Mouse (Mus musculus): Measurements from ENCODE around the gene Klhl42. TPM values are rescaled to one million over a fixed set of nuclear protein-coding genes. Genes with fewer than 3 reads are reported as not detected.

Gene Klhl42
- polyA plus RNA-seq, 1 experiment from 2014 or later = 11.2 TPM

- no peaks in the 10 kb centered on the region for H3K4me1 ChIP-seq (replicated peaks; ENCODE audit: control insufficient read depth, insufficient read depth, low read length)
- no peaks in the 10 kb centered on the region for H3K9me3 ChIP-seq (ENCODE audit: control insufficient read depth, low read length)
- peak; percentile 44 for DNase-seq (ENCODE audit: low spot score)
- H3K27me3 ChIP-seq (replicated peaks; ENCODE audit: control insufficient read depth, insufficient read depth, low read length) = no peaks in the 10 kb centered on the region
- no peak overlapping the region for H3K9ac ChIP-seq (ENCODE audit: low read length)
- no peaks in the 10 kb centered on the region for H3K36me3 ChIP-seq (ENCODE audit: control insufficient read depth, insufficient read depth, low read length)
- no peak overlapping the region for H3K4me2 ChIP-seq (ENCODE audit: low read length)
- H3K27ac ChIP-seq (ENCODE audit: low read depth) = no peak overlapping the region
- H3K4me3 ChIP-seq (ENCODE audit: low read depth, low read length) = no peak overlapping the region
- 71% methylated on average over 6 of the region's 6 CpGs for WGBS
- ATAC-seq (replicated peaks; ENCODE audit: low FRiP score, low TSS enrichment, low read depth) = no peak
Measured at GRCm38 (mm10) chr6:147151069-147151468, 59.9 kb downstream of the Klhl42 start.

- no peaks in the 10 kb centered on the region for H3K36me3 ChIP-seq (ENCODE audit: control insufficient read depth, insufficient read depth, low read length)
- no peak overlapping the region for H3K4me2 ChIP-seq (ENCODE audit: low read length)
- no peak overlapping the region for H3K4me3 ChIP-seq (ENCODE audit: low read depth, low read length)
- H3K4me1 ChIP-seq (replicated peaks; ENCODE audit: control insufficient read depth, insufficient read depth, low read length) = no peaks in the 10 kb centered on the region
- ATAC-seq (replicated peaks; ENCODE audit: low FRiP score, low TSS enrichment, low read depth) = no peak
- no peaks in the 10 kb centered on the region for H3K9me3 ChIP-seq (ENCODE audit: control insufficient read depth, low read length)
- H3K27ac ChIP-seq (ENCODE audit: low read depth) = no peak overlapping the region
- no peaks in the 10 kb centered on the region for H3K27me3 ChIP-seq (replicated peaks; ENCODE audit: control insufficient read depth, insufficient read depth, low read length)
- no peak for DNase-seq (ENCODE audit: low spot score)
- H3K9ac ChIP-seq (ENCODE audit: low read length) = no peak overlapping the region
Measured at GRCm38 (mm10) chr6:147151839-147152238, 60.7 kb downstream of the Klhl42 start.

DNA sequence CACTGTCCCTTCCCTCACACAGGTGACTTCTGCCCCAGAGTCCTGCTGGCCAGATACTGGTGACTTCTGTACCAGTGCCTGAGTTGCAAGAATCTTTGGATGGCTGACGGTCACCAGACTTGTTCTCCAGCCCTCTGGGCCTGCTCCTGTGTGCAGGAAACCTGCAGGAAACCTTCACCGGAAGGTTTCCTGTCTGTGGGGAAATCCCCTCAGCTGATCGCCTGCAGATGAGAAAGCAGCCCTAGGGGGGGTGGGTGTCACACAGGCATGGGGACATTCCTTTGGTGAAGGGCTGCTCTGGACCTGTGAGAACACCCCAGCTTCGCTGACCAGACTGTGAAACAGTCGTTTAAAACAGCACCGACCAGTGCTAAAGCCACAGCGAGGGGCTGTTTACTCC, 63.9 kb downstream of the Klhl42 start:
- no peaks in the 10 kb centered on the region for H3K27me3 ChIP-seq (replicated peaks; ENCODE audit: control insufficient read depth, insufficient read depth, low read length)
- H3K9ac ChIP-seq (ENCODE audit: low read length) = no peak overlapping the region
- no peak overlapping the region for H3K4me2 ChIP-seq (ENCODE audit: low read length)
- ATAC-seq (replicated peaks; ENCODE audit: low FRiP score, low TSS enrichment, low read depth) (no peak), DNase-seq (ENCODE audit: low spot score) (peak; percentile 40)
- no peak overlapping the region for H3K27ac ChIP-seq (ENCODE audit: low read depth)
- WGBS = 63% methylated on average over 7 of the region's 7 CpGs
- H3K4me1 ChIP-seq (replicated peaks; ENCODE audit: control insufficient read depth, insufficient read depth, low read length) = no peaks in the 10 kb centered on the region
- no peaks in the 10 kb centered on the region for H3K9me3 ChIP-seq (ENCODE audit: control insufficient read depth, low read length)
- H3K4me3 ChIP-seq (ENCODE audit: low read depth, low read length) = no peak overlapping the region
- no peaks in the 10 kb centered on the region for H3K36me3 ChIP-seq (ENCODE audit: control insufficient read depth, insufficient read depth, low read length)

GRCm38 (mm10) chr6:147161818-147162584, 70.8 kb downstream of the Klhl42 start:
- no peak overlapping the region for H3K9ac ChIP-seq (ENCODE audit: low read length)
- no peaks in the 10 kb centered on the region for H3K36me3 ChIP-seq (ENCODE audit: control insufficient read depth, insufficient read depth, low read length)
- WGBS = 46% methylated on average over 5 of the region's 5 CpGs
- no peaks in the 10 kb centered on the region for H3K9me3 ChIP-seq (ENCODE audit: control insufficient read depth, low read length)
- H3K4me1 ChIP-seq (replicated peaks; ENCODE audit: control insufficient read depth, insufficient read depth, low read length) = no peaks in the 10 kb centered on the region
- H3K27me3 ChIP-seq (replicated peaks; ENCODE audit: control insufficient read depth, insufficient read depth, low read length) = no peaks in the 10 kb centered on the region
- ATAC-seq (replicated peaks; ENCODE audit: low FRiP score, low TSS enrichment, low read depth) (no peak), DNase-seq (ENCODE audit: low spot score) (no peak)
- H3K4me3 ChIP-seq (ENCODE audit: low read depth, low read length) = no peak overlapping the region
- H3K27ac ChIP-seq (ENCODE audit: low read depth) = no peak overlapping the region
- H3K4me2 ChIP-seq (ENCODE audit: low read length) = no peak overlapping the region

Other genes with a start within 250 kb of the Klhl42 start
- gene Smco2, start 241.3 kb upstream of the Klhl42 start, polyA plus RNA-seq (2014; fragmentation: Nextera tagmentation; extraction: Ambion mirVana) = not detected in 2 replicates
- gene Ppfibp1, start 202.9 kb upstream of the Klhl42 start, polyA plus RNA-seq (2014; fragmentation: Nextera tagmentation; extraction: Ambion mirVana) = 48.1 and 50.4 TPM in 2 replicates
- gene 1700034J05Rik, start 137.0 kb upstream of the Klhl42 start, polyA plus RNA-seq (2014; fragmentation: Nextera tagmentation; extraction: Ambion mirVana) = 0.24 and 0.34 TPM in 2 replicates
- gene Rep15, start 58.8 kb upstream of the Klhl42 start, polyA plus RNA-seq (2014; fragmentation: Nextera tagmentation; extraction: Ambion mirVana) = 1.8 and 2.5 TPM in 2 replicates
- gene Mrps35, start 48.6 kb upstream of the Klhl42 start, polyA plus RNA-seq (2014; fragmentation: Nextera tagmentation; extraction: Ambion mirVana) = 149 TPM in 2 replicates
- 2.6 and 3.0 TPM in 2 replicates for gene Mansc4, start 4.3 kb upstream of the Klhl42 start, polyA plus RNA-seq (2014; fragmentation: Nextera tagmentation; extraction: Ambion mirVana)
- 1.0 and 1.5 TPM in 2 replicates for gene Pthlh, start 172.8 kb downstream of the Klhl42 start, polyA plus RNA-seq (2014; fragmentation: Nextera tagmentation; extraction: Ambion mirVana)